In genomic region chr10:80020191-80020590, GRCm38 (mm10) we compare ENCODE assay signal across 10 mouse cellular contexts. TPM values are rescaled to one million over a fixed set of nuclear protein-coding genes. Genes with fewer than 3 reads are reported as not detected.
A peak's percentile ranks its signal among the peaks of the same experiment; 100 is the strongest.
DNase-seq lines count a peak whose midpoint lies in the region; ATAC-seq and TF ChIP-seq lines count a peak whose summit lies in the region.
"Had no signal": no experiment of that assay in that cellular context is flagged by ENCODE, and none has a peak within 500 bp of the region (broad histone marks: within the 10 kb centered on the region; RNA-seq: fewer than 3 reads in every experiment).

No protein-coding gene starts in this region.

- no peak for TF ChIP-seq EP300 in lung, postnatal 0 days (IDR thresholded peaks at IDR 0.05)

- no peak for DNase-seq in heart, postnatal 25 days (ENCODE audit: low spot score)
- no peak for DNase-seq in lung, postnatal 0 days (ENCODE audit: low spot score)
- DNase-seq in lung, postnatal 14 days, result no peak
- DNase-seq in cerebellum, adult 11-12 months, result no peak
- DNase-seq: cerebellum, adult 2 months; kidney, adult 9 months had no signal

- peak overlapping the region; percentile 44 for H3K4me3 ChIP-seq in heart, embryonic 13.5 days
- no peak overlapping the region for H3K4me3 ChIP-seq in lung, postnatal 0 days (ENCODE audit: low read depth, low read length)
- H3K4me3 ChIP-seq in embryonic facial prominence, embryonic 13.5 days, result peak overlapping the region; percentile 14; the same call in 1 of the 2 replicates
- H3K4me3 ChIP-seq in limb, embryonic 15.5 days, result peak overlapping the region; percentile 21; the same call in 1 of the 2 replicates

- peaks cover 20% of the 10 kb centered on the region for H3K27me3 ChIP-seq in heart, embryonic 13.5 days (replicated peaks)
- H3K27me3 ChIP-seq in lung, postnatal 0 days (replicated peaks; ENCODE audit: insufficient read depth, low read length), result no peaks in the 10 kb centered on the region
- peaks cover 48% of the 10 kb centered on the region for H3K27me3 ChIP-seq in embryonic facial prominence, embryonic 13.5 days
- peaks cover 17% of the 10 kb centered on the region for H3K27me3 ChIP-seq in limb, embryonic 15.5 days

- peak overlapping the region; percentile 77; the same call in 1 of the 2 replicates for H3K27ac ChIP-seq in heart, embryonic 13.5 days (replicated peaks)
- peak overlapping the region; percentile 81; the same call in 1 of the 2 replicates for H3K27ac ChIP-seq in lung, postnatal 0 days (ENCODE audit: low read length)
- no peak overlapping the region for H3K27ac ChIP-seq in embryonic facial prominence, embryonic 13.5 days
- H3K27ac ChIP-seq in limb, embryonic 15.5 days, result no peak overlapping the region

- H3K4me1 ChIP-seq in heart, embryonic 13.5 days, result peaks cover 37% of the 10 kb centered on the region
- H3K4me1 ChIP-seq in lung, postnatal 0 days (ENCODE audit: insufficient read depth, low read depth, low read length), result peaks cover 16% of the 10 kb centered on the region
- H3K4me1 ChIP-seq in embryonic facial prominence, embryonic 13.5 days, result peaks cover 24% of the 10 kb centered on the region
- peaks cover 29% of the 10 kb centered on the region for H3K4me1 ChIP-seq in limb, embryonic 15.5 days

- peak overlapping the region; percentile 76 for H3K9ac ChIP-seq in heart, embryonic 13.5 days
- no peak overlapping the region for H3K9ac ChIP-seq in lung, postnatal 0 days (replicated peaks; ENCODE audit: low read depth)
- 0 out of 2 replicates have a peak overlapping the region, but pooled peaks have one; percentile 52 for H3K9ac ChIP-seq in embryonic facial prominence, embryonic 13.5 days
- H3K9ac ChIP-seq in limb, embryonic 15.5 days, result 0 out of 2 replicates have a peak overlapping the region, but pooled peaks have one; percentile 18

- 28% methylated on average over 11 of the region's 11 CpGs for WGBS in heart, embryonic 13.5 days
- WGBS in lung, postnatal 0 days, result 37% methylated on average over 11 of the region's 11 CpGs
- WGBS in embryonic facial prominence, embryonic 13.5 days, result 31% methylated on average over 11 of the region's 11 CpGs
- WGBS in limb, embryonic 15.5 days, result 28% methylated on average over 11 of the region's 11 CpGs

- H3K36me3 ChIP-seq in heart, embryonic 13.5 days, result peaks cover 10% of the 10 kb centered on the region
- H3K36me3 ChIP-seq in lung, postnatal 0 days (ENCODE audit: insufficient read depth, low read length), result no peaks in the 10 kb centered on the region
- no peaks in the 10 kb centered on the region for H3K36me3 ChIP-seq in embryonic facial prominence, embryonic 13.5 days
- no peaks in the 10 kb centered on the region for H3K36me3 ChIP-seq in limb, embryonic 15.5 days

- H3K9me3 ChIP-seq in heart, embryonic 13.5 days, result no peaks in the 10 kb centered on the region
- no peaks in the 10 kb centered on the region for H3K9me3 ChIP-seq in lung, postnatal 0 days (ENCODE audit: low read length)
- H3K9me3 ChIP-seq in embryonic facial prominence, embryonic 13.5 days, result no peaks in the 10 kb centered on the region
- H3K9me3 ChIP-seq in limb, embryonic 15.5 days, result no peaks in the 10 kb centered on the region

- ATAC-seq in heart, embryonic 13.5 days (ENCODE audit: extremely low read depth, insufficient number of reproducible peaks, low FRiP score, low TSS enrichment), result no peak
- no peak for ATAC-seq in lung, postnatal 0 days
- ATAC-seq in embryonic facial prominence, embryonic 13.5 days (ENCODE audit: insufficient number of reproducible peaks, insufficient read depth, low FRiP score, low TSS enrichment, low read depth), result no peak
- no peak for ATAC-seq in limb, embryonic 15.5 days (ENCODE audit: insufficient number of reproducible peaks, low FRiP score, low TSS enrichment, low read depth)
- no peak for ATAC-seq in cerebellum, adult (ENCODE audit: insufficient number of reproducible peaks, low FRiP score, low TSS enrichment)

- no peak for TF ChIP-seq CTCF in lung, postnatal 0 days (IDR thresholded peaks at IDR 0.05)

- intact Hi-C loops in heart, postnatal 25 days (cut with DNase I), result no loop called here

- H3K4me2 ChIP-seq in heart, embryonic 13.5 days, result peak overlapping the region; percentile 64
- H3K4me2 ChIP-seq in lung, postnatal 0 days (replicated peaks; ENCODE audit: low read depth, low read length), result peak overlapping the region; percentile 39; the same call in 1 of the 2 replicates
- H3K4me2 ChIP-seq in embryonic facial prominence, embryonic 13.5 days, result peak overlapping the region; percentile 44
- peak overlapping the region; percentile 37 for H3K4me2 ChIP-seq in limb, embryonic 15.5 days

RNA-seq across cellular contexts. Expression of gene Arhgap45, which starts 3.7 kb away (rescaled TPM):
- polyA plus RNA-seq in heart, embryonic 13.5 days (2015; fragmentation: Nextera tagmentation; extraction: Ambion mirVana), result 5.5 and 6.5 TPM in 2 replicates
- total RNA-seq in heart, postnatal 25 days (2021), result 1 to 10 TPM; 4.7 to 4.9 TPM
- polyA plus RNA-seq in lung, postnatal 0 days (2015; fragmentation: Nextera tagmentation; extraction: Ambion mirVana), result 20.1 and 22.2 TPM in 2 replicates
- polyA plus RNA-seq in embryonic facial prominence, embryonic 13.5 days (2015; fragmentation: Nextera tagmentation; extraction: Ambion mirVana), result 3.9 and 4.6 TPM in 2 replicates
- polyA plus RNA-seq in limb, embryonic 15.5 days (2015; fragmentation: Nextera tagmentation; extraction: Ambion mirVana), result 5.3 and 6.4 TPM in 2 replicates

RNA-seq across cellular contexts. Expression of gene Polr2e, which starts 19.4 kb away (rescaled TPM):
- polyA plus RNA-seq in heart, embryonic 13.5 days (2015; fragmentation: Nextera tagmentation; extraction: Ambion mirVana), result 149 and 154 TPM in 2 replicates
- total RNA-seq in heart, postnatal 25 days (2021), result 10 to 100 TPM; 79.3 to 81.2 TPM
- polyA plus RNA-seq in lung, postnatal 0 days (2015; fragmentation: Nextera tagmentation; extraction: Ambion mirVana), result 178 and 202 TPM in 2 replicates
- polyA plus RNA-seq in embryonic facial prominence, embryonic 13.5 days (2015; fragmentation: Nextera tagmentation; extraction: Ambion mirVana), result 247 and 265 TPM in 2 replicates
- 213 and 217 TPM in 2 replicates for polyA plus RNA-seq in limb, embryonic 15.5 days (2015; fragmentation: Nextera tagmentation; extraction: Ambion mirVana)

RNA-seq across cellular contexts. Expression of gene Abca7, which starts 23.9 kb away (rescaled TPM):
- 2.2 and 2.6 TPM in 2 replicates for polyA plus RNA-seq in heart, embryonic 13.5 days (2015; fragmentation: Nextera tagmentation; extraction: Ambion mirVana)
- total RNA-seq in heart, postnatal 25 days (2021), result 1 to 10 TPM; 6.5 to 6.7 TPM
- 5.5 and 6.5 TPM in 2 replicates for polyA plus RNA-seq in lung, postnatal 0 days (2015; fragmentation: Nextera tagmentation; extraction: Ambion mirVana)
- polyA plus RNA-seq in embryonic facial prominence, embryonic 13.5 days (2015; fragmentation: Nextera tagmentation; extraction: Ambion mirVana), result 2.2 and 2.6 TPM in 2 replicates
- polyA plus RNA-seq in limb, embryonic 15.5 days (2015; fragmentation: Nextera tagmentation; extraction: Ambion mirVana), result 3.3 and 3.4 TPM in 2 replicates

RNA-seq across cellular contexts. Expression of gene Gpx4, which starts 26.8 kb away (rescaled TPM):
- 691 and 741 TPM in 2 replicates for polyA plus RNA-seq in heart, embryonic 13.5 days (2015; fragmentation: Nextera tagmentation; extraction: Ambion mirVana)
- total RNA-seq in heart, postnatal 25 days (2021), result 100 to 1,000 TPM; 691 to 812 TPM
- polyA plus RNA-seq in lung, postnatal 0 days (2015; fragmentation: Nextera tagmentation; extraction: Ambion mirVana), result 1,058 and 1,082 TPM in 2 replicates
- 445 and 488 TPM in 2 replicates for polyA plus RNA-seq in embryonic facial prominence, embryonic 13.5 days (2015; fragmentation: Nextera tagmentation; extraction: Ambion mirVana)
- 432 and 471 TPM in 2 replicates for polyA plus RNA-seq in limb, embryonic 15.5 days (2015; fragmentation: Nextera tagmentation; extraction: Ambion mirVana)

RNA-seq across cellular contexts. Expression of gene Cnn2, which starts 31.8 kb away (rescaled TPM):
- 264 and 271 TPM in 2 replicates for polyA plus RNA-seq in heart, embryonic 13.5 days (2015; fragmentation: Nextera tagmentation; extraction: Ambion mirVana)
- 10 to 100 TPM; 35.9 to 36.6 TPM for total RNA-seq in heart, postnatal 25 days (2021)
- 483 and 567 TPM in 2 replicates for polyA plus RNA-seq in lung, postnatal 0 days (2015; fragmentation: Nextera tagmentation; extraction: Ambion mirVana)
- 298 and 319 TPM in 2 replicates for polyA plus RNA-seq in embryonic facial prominence, embryonic 13.5 days (2015; fragmentation: Nextera tagmentation; extraction: Ambion mirVana)
- 264 and 270 TPM in 2 replicates for polyA plus RNA-seq in limb, embryonic 15.5 days (2015; fragmentation: Nextera tagmentation; extraction: Ambion mirVana)

Comparison
In these comparisons a context has a peak if more than half of its experiments do, and no peak if none do; other contexts are left out.
1. H3K27ac ChIP-seq: peak in heart, embryonic 13.5 days (single experiment) and lung, postnatal 0 days (single experiment); none in embryonic facial prominence, embryonic 13.5 days (single experiment) and limb, embryonic 15.5 days (single experiment).
2. Peak in every context shown above with its lines, with median percentiles within 50 percentile points of each other: H3K4me2 ChIP-seq.